Mouse (Mus musculus) liver, embryonic 15.5 days (tissue): ENCODE data around the gene Ccdc117. TPM values are rescaled to one million over a fixed set of nuclear protein-coding genes. Genes with fewer than 3 reads are reported as not detected.

Experiments
- ATAC-seq: fragments of 200-750 bp; cut with Nextera tagmentation; 2 replicates; pipeline ENCODE4 v1.8.0; 2017; ENCODE audit warnings: moderate number of reproducible peaks, mild to moderate bottlenecking, moderate library complexity; ENCODE audit not compliant: insufficient read depth
- H3K27ac ChIP-seq: fragments of 300-500 bp; sonication (generic); replicated peaks from 2 replicates; pipeline ENCODE4 v1.5.1; 2015; ENCODE audit warnings: mild to moderate bottlenecking, inconsistent platforms
- H3K27me3 ChIP-seq: fragments of 300-500 bp; sonication (generic); 2 replicates; pipeline ENCODE4 v1.6.1; 2015; ENCODE audit warnings: mild to moderate bottlenecking, inconsistent platforms
- H3K36me3 ChIP-seq: fragments of 300-500 bp; sonication (generic); replicated peaks from 2 replicates; pipeline ENCODE4 v1.6.1; 2015; ENCODE audit warnings: moderate library complexity, mild to moderate bottlenecking, inconsistent platforms
- H3K4me1 ChIP-seq: fragments of 300-500 bp; sonication (generic); replicated peaks from 2 replicates; pipeline ENCODE4 v1.6.1; 2015; ENCODE audit warnings: inconsistent platforms
- H3K4me2 ChIP-seq: fragments of 300-500 bp; sonication (generic); 2 replicates; pipeline ENCODE4 v1.6.1; 2015; ENCODE audit warnings: moderate library complexity, mild to moderate bottlenecking, inconsistent platforms
- H3K4me3 ChIP-seq: fragments of 300-500 bp; sonication (generic); replicated peaks from 2 replicates; pipeline ENCODE4 v1.5.1; 2015; ENCODE audit warnings: mild to moderate bottlenecking, inconsistent platforms
- H3K9ac ChIP-seq: fragments of 300-500 bp; sonication (generic); 2 replicates; pipeline ENCODE4 v1.6.1; 2015; ENCODE audit warnings: moderate library complexity, mild to moderate bottlenecking, inconsistent platforms
- H3K9me3 ChIP-seq: fragments of 300-500 bp; sonication (generic); replicated peaks from 2 replicates; pipeline ENCODE4 v1.6.1; 2016; ENCODE audit warnings: inconsistent platforms
- WGBS: fragments of 180-500 bp; shearing (Covaris S2); methylation state at CpG from one replicate; pipeline ENCODE4 v1.1.7; 2015; ENCODE audit warnings: mixed read lengths; ENCODE audit not compliant: insufficient replicate concordance; 5-methylcytosine and 5-hydroxymethylcytosine counted together
- polyA plus RNA-seq: library from polyadenylated mRNA; unstranded; fragments of >200 nt; fragmentation: Nextera tagmentation; extraction: Ambion mirVana; gene quantifications from 2 replicates; pipeline ENCODE4 v1.2.1, GENCODE M21; 2015

The Ccdc117 gene
- 8.1 and 8.8 TPM in 2 replicates for polyA plus RNA-seq

DNA sequence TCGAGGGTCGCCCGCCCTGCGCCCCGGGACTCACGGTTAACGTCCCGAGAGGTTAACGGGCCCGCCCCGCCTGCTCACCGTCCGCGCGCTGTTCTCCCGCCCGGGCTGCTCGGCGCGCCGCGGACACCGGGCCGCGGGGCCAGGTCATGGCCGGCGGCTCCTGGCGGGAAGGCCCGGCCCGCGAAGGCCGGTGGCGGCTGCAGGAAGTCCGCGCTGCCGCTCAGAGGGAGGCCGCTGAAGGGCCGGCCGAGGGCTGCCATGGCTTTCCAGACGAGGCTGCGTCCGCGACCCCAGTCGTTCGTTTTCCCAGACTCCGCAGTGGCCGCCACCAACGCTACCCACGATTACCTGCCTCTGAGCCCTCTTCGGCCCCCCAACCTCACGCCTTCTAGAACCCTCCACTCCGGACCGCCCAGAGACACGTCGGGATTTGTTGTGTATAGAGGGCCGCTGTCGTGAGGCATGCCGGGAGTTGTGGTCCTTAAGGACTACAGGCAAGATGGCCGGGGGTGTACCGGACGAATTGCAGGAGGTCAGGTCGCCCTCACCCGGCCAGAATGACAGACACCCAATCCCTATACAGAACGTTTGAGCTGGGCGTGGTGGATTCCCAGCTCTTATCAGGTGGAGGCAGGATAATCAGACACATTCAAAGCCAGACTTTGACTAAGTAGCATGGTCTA lies at the start of gene Ccdc117:
Ccdc117 (minus strand) TSS at position 389 of the 683 bp plus-strand sequence.
- peak within 1 kb of the TSS; percentile 78 for H3K9ac ChIP-seq
- WGBS = under 1% methylated on average over 65 of the region's 65 CpGs
- H3K9me3 ChIP-seq = no peaks in the 10 kb centered on the region
- peak within 1 kb of the TSS; percentile 90 for H3K27ac ChIP-seq
- H3K4me2 ChIP-seq = peak within 1 kb of the TSS; percentile 88
- peaks cover 38% of the 10 kb centered on the region for H3K4me1 ChIP-seq
- peak within 1 kb of the TSS; percentile 88 for H3K4me3 ChIP-seq
- H3K27me3 ChIP-seq = no peaks in the 10 kb centered on the region
- ATAC-seq = peak; percentile 97
- H3K36me3 ChIP-seq = peaks cover 16% of the 10 kb centered on the region

DNA sequence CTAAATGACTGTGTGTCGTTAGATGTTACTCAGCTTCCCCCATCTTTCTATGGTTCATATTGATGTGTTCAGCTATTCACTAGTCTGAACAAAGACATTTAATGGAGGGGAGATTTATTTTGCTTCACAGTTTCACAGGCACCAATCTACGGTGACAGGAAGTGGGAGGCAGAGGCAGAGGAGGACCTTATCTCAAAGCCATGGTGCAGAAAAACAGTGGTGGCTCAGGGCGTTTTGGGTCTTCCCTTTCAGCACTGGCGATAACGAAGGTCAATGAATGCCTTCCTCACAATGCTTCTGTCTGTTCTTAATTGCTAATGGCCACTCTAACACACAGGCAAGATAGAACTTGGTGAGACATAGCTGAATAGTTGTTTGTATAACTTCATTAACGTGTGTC lies 33.1 kb upstream of the Ccdc117 start:
- Histone ChIP-seq H3K9me3 (no peaks in the 10 kb centered on the region), H3K27ac (peak overlapping the region; percentile 63), H3K4me2 (peak overlapping the region; percentile 23), H3K36me3 (no peaks in the 10 kb centered on the region), H3K27me3 (no peaks in the 10 kb centered on the region), H3K4me3 (no peak overlapping the region), H3K4me1 (peaks cover 43% of the 10 kb centered on the region), H3K9ac (no peak overlapping the region)
- ATAC-seq = peak; percentile 59
- 29% methylated on average over 6 of the region's 6 CpGs for WGBS

DNA sequence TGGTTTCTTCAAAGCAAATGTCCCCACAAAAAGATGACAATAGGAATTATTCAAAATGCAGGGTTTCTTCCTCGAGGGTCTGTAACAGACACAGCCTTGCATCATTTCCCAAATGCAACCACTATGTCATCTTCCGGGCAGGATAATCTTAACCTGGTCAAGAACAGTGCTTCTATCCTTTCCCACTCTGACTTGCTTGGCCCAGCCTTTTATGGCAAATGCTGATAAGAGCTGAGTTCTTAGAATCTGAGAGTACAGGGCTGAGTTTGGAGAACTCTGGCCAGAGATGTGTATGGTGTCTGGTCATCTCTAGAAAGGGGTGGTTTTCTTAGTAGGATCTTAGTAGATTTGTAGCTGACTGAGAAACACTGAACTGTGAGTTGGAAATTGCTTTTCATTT lies 31.8 kb upstream of the Ccdc117 start:
- Histone ChIP-seq H3K4me2 (peak overlapping the region; percentile 36), H3K27me3 (no peaks in the 10 kb centered on the region), H3K4me3 (no peak overlapping the region), H3K9ac (no peak overlapping the region), H3K9me3 (no peaks in the 10 kb centered on the region), H3K36me3 (no peaks in the 10 kb centered on the region), H3K4me1 (peaks cover 43% of the 10 kb centered on the region), H3K27ac (peak overlapping the region; percentile 78)
- peak; percentile 93 for ATAC-seq
- 10% methylated on average over 2 of the region's 2 CpGs for WGBS

DNA sequence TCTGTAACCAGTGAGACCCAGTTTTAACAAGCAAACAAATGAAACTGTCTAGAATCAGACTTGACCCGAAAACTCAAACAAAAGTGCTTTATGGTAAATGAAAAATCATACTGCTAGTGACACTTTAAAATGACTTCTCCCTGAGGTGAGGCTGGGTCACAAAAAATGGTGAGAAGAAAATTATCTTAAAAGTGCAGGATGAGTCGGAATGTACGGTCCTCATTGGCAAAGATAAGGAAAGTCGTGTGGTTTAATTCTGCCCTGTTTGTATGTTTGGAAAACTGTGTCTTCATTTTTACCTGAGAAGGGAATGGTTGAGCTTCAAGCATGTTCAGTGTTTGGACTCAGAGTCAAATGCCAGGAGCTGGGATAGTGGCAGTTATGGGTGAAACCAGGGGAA lies 29.9 kb upstream of the Ccdc117 start:
- no peaks in the 10 kb centered on the region for H3K36me3 ChIP-seq
- 0 out of 2 replicates have a peak overlapping the region, but pooled peaks have one; percentile 25 for H3K27ac ChIP-seq
- no peak for ATAC-seq
- no peaks in the 10 kb centered on the region for H3K9me3 ChIP-seq
- no peak overlapping the region for H3K4me2 ChIP-seq
- no peak overlapping the region for H3K9ac ChIP-seq
- no peak overlapping the region for H3K4me3 ChIP-seq
- H3K4me1 ChIP-seq = peaks cover 44% of the 10 kb centered on the region
- no peaks in the 10 kb centered on the region for H3K27me3 ChIP-seq
- WGBS = 35% methylated on average over 4 of the region's 4 CpGs

DNA sequence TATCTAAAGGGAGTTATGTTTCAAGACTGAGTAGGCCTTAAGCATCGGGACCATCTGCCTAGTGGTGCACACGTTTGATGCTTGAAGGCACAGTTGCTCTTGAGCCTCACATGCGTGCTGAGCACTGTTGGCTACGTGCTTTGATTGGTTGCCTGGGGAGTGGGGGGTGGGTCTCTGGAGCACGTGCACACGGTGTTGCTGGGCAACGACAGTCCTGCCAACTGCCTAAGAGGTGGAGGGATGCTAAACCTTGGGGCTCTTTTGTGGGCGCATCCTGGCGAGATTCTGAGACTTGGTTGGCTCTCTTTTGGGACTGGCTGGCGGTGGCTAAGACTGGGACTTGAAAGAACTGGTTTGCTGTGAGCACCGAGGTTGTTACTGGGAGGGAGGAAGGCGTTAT lies 27.5 kb upstream of the Ccdc117 start, which contains the start of gene Ankrd36:
Ankrd36 (plus strand) TSS at position 211 of the 400 bp plus-strand sequence.
- no peak within 1 kb of the TSS for H3K9ac ChIP-seq
- WGBS = 82% methylated on average over 12 of the region's 12 CpGs
- ATAC-seq = no peak

DNA sequence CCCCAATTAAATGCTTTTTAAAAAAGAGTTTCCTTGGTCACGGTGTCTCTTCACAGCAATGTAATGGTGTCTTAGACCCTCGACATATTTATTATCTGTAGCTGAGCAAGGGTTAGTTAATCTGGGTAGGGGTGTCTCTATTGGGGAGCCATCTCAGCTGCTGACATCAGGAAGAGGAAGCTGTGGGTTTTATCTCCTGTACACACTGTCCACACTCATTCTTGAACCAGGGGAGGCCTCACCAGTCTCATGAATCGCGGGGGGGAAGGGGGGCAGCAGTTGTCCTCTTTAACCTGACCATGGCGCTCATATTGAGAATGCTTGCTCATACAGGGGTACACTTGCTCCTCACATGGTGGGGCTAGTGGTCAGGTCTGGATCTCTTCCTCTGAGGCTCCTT lies 26.1 kb upstream of the Ccdc117 start:
- no peak overlapping the region for H3K4me3 ChIP-seq
- peaks cover 31% of the 10 kb centered on the region for H3K4me1 ChIP-seq
- WGBS = 26% methylated on average over 5 of the region's 5 CpGs
- no peak overlapping the region for H3K9ac ChIP-seq
- no peak overlapping the region for H3K27ac ChIP-seq
- no peaks in the 10 kb centered on the region for H3K27me3 ChIP-seq
- H3K36me3 ChIP-seq = no peaks in the 10 kb centered on the region
- H3K4me2 ChIP-seq = no peak overlapping the region
- no peak for ATAC-seq
- no peaks in the 10 kb centered on the region for H3K9me3 ChIP-seq

More for the DNA sequence above, 27.5 kb upstream of the Ccdc117 start, which contains the start of gene Ankrd36:
- H3K27me3 ChIP-seq = no peaks in the 10 kb centered on the region
- H3K4me3 ChIP-seq = no peak within 1 kb of the TSS
- no peak within 1 kb of the TSS for H3K4me2 ChIP-seq
- peaks cover 38% of the 10 kb centered on the region for H3K4me1 ChIP-seq
- H3K36me3 ChIP-seq = no peaks in the 10 kb centered on the region
- H3K27ac ChIP-seq = no peak within 1 kb of the TSS
- no peaks in the 10 kb centered on the region for H3K9me3 ChIP-seq

DNA sequence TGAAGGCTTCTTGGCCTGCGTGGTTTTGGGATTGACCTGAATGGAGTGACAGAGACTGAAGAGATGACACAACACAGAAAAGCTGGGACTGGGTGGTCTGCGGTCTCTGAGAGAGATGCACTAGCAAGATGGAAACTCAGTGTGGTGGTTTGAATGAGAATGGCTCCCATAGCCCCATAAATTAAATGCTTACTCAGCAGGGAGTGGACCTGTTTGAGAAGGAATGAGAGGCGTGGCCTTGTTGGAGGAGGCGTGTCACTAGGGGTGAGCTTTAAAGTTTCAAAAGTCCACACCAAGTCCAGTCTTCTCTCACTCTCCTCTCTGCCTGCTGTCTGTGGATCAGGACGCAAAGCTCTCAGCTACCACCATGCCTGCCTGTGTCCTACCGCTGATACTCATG lies 25.7 kb upstream of the Ccdc117 start:
- no peak for ATAC-seq
- H3K36me3 ChIP-seq = no peaks in the 10 kb centered on the region
- WGBS = 92% methylated on average over 6 of the region's 6 CpGs
- peaks cover 32% of the 10 kb centered on the region for H3K4me1 ChIP-seq
- H3K27ac ChIP-seq = no peak overlapping the region
- H3K9ac ChIP-seq = no peak overlapping the region
- no peaks in the 10 kb centered on the region for H3K27me3 ChIP-seq
- H3K4me3 ChIP-seq = no peak overlapping the region
- no peaks in the 10 kb centered on the region for H3K9me3 ChIP-seq
- H3K4me2 ChIP-seq = no peak overlapping the region

DNA sequence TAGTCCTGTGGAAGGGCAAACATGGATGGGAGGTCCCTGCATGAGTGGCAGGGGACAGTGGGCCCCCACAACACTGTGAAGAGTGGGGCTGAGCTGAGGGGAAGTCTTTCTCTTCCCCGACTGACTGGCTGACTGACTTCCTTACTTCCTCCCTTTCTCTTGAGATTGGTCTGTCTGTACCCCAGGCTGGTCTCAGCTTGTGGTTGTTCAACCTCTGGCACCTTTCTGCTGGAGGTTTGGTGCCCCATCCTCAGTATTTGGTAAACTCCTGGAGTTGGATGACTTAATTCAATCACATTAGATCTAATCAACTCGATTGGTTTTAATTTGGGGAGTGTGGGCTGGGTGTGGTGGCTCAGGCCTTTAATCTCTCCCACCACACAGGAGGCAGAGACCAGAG lies 24.5 kb upstream of the Ccdc117 start:
- Histone ChIP-seq H3K4me2 (no peak overlapping the region), H3K9me3 (no peaks in the 10 kb centered on the region), H3K4me3 (no peak overlapping the region), H3K27me3 (no peaks in the 10 kb centered on the region), H3K4me1 (peaks cover 26% of the 10 kb centered on the region), H3K27ac (no peak overlapping the region), H3K9ac (no peak overlapping the region), H3K36me3 (no peaks in the 10 kb centered on the region)
- 18% methylated on average over 2 of the region's 2 CpGs for WGBS
- no peak; the same call in 1 of the 2 replicates for ATAC-seq

DNA sequence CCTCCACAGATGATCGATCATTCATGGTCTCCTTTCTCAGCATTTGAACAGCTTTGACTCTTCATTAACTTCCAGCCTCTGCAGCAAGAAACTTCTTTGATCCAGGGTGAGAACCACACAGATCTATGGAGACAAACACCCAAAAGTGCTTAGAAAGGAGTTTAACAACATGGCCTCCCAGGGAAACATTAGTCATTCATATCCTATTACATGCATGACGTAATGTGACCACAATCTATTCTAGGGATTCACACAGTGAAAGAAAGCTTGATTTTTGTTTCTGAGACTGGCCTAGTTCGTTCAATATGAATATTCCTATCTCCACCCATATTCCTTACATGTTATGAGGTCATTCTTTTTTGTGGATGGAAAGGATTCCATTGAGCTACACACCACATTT lies 23.6 kb upstream of the Ccdc117 start:
- Histone ChIP-seq H3K4me3 (no peak overlapping the region), H3K9me3 (no peaks in the 10 kb centered on the region), H3K27ac (no peak overlapping the region), H3K4me2 (no peak overlapping the region), H3K36me3 (no peaks in the 10 kb centered on the region), H3K9ac (no peak overlapping the region), H3K27me3 (no peaks in the 10 kb centered on the region), H3K4me1 (peaks cover 26% of the 10 kb centered on the region)
- no peak for ATAC-seq
- 70% methylated on average over 3 of the region's 3 CpGs for WGBS

DNA sequence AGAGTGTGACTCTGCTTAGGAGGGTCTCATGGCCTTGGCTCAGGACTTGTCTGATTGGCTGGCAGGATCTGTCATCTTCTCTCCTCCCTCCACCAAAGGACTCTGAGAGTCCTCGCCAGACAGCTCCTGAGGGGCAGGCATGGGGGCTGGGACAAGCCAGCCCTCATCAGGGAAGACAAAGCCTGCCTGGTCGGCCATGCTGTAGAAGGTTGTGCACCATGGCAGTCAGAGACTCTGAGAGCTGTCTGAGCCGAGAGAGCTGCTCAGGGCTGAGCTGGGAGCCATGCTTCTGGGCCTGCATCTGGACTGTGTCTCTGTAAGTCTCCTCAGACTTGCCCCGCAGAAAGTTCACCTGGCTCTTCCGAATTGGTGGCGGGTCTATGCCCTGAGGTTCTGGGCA lies 21.9 kb upstream of the Ccdc117 start:
- Histone ChIP-seq H3K27me3 (no peaks in the 10 kb centered on the region), H3K9ac (no peak overlapping the region), H3K4me1 (peaks cover 26% of the 10 kb centered on the region), H3K27ac (no peak overlapping the region), H3K36me3 (no peaks in the 10 kb centered on the region), H3K4me2 (no peak overlapping the region), H3K9me3 (no peaks in the 10 kb centered on the region), H3K4me3 (no peak overlapping the region)
- no peak for ATAC-seq
- WGBS = 60% methylated on average over 6 of the region's 6 CpGs

DNA sequence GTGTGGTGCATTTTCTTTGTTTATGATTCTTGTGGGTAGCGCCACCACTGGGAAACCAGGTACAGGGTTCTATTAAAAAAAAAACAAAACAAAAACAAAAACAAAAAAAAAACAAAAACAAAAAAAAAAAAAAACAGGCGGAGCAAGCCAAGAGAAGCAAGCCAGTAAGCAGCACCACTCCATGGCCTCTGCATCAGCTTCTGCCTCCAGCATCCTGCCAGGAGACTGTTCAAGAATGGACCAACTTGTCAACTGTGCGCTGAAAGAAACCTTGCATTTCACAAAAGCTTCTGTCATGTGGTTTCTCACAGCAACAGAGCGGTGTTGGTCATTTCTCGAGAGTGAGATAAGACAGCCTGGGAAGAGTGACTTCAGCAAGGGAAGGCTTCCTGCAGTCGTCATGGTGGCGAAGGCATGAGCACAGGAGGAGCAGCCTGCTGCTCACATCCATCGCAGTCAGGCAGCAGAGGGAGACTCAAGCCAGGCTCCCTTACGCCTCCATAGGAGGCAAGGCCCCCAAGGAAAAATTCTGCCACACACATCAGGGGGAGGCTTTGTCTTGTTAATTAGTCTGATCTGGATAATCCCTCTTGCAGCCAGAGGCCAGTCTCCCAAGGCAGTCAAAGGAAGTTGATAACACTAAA lies 20.8 kb upstream of the Ccdc117 start:
- no peaks in the 10 kb centered on the region for H3K9me3 ChIP-seq
- no peak overlapping the region for H3K4me3 ChIP-seq
- ATAC-seq = no peak
- no peaks in the 10 kb centered on the region for H3K36me3 ChIP-seq
- H3K9ac ChIP-seq = no peak overlapping the region
- no peak overlapping the region for H3K4me2 ChIP-seq
- no peak overlapping the region for H3K27ac ChIP-seq
- peaks cover 23% of the 10 kb centered on the region for H3K4me1 ChIP-seq
- WGBS = 29% methylated on average over 9 of the region's 9 CpGs
- no peaks in the 10 kb centered on the region for H3K27me3 ChIP-seq
